Mouse (Mus musculus): ENCODE measurements around the gene Psmd6. TPM values are rescaled to one million over a fixed set of nuclear protein-coding genes. Genes with fewer than 3 reads are reported as not detected.
A peak's percentile ranks its signal among the peaks of the same experiment; 100 is the strongest.

The Psmd6 gene
- 204 and 218 TPM in 2 replicates for polyA plus RNA-seq (2014; fragmentation: Nextera tagmentation; extraction: Ambion mirVana)

- under 1% methylated on average over 68 of the region's 68 CpGs for WGBS (ENCODE audit: insufficient replicate concordance)
- peak; percentile 90 for ATAC-seq (replicated peaks; ENCODE audit: insufficient number of reproducible peaks, low FRiP score, low TSS enrichment)
- H3K4me1 ChIP-seq (ENCODE audit: control insufficient read depth, insufficient read depth, low read length) = no peaks in the 10 kb centered on the region; the same call in 1 of the 2 replicates
- H3K36me3 ChIP-seq (ENCODE audit: control insufficient read depth, insufficient read depth, low read length) = peaks cover 10% of the 10 kb centered on the region
- no peaks in the 10 kb centered on the region for H3K9me3 ChIP-seq (replicated peaks; ENCODE audit: control insufficient read depth, low read length)
- no peaks in the 10 kb centered on the region for H3K27me3 ChIP-seq (ENCODE audit: control insufficient read depth, insufficient read depth, low read length)
- H3K9ac ChIP-seq (ENCODE audit: low read depth, low read length) = peak within 1 kb of the TSS; percentile 95
- peak within 1 kb of the TSS; percentile 97 for H3K4me3 ChIP-seq (ENCODE audit: low read depth, low read length)
- peak within 1 kb of the TSS; percentile 84 for H3K4me2 ChIP-seq
- H3K27ac ChIP-seq (ENCODE audit: low read depth, low read length) = peak within 1 kb of the TSS; percentile 57
Observed at GRCm38 (mm10) chr14:14120230-14121096, at the start of gene Psmd6. Psmd6 (minus strand) TSS chr14:14120984.

GRCm38 (mm10) chr14:14110710-14111109 is 10.1 kb downstream of the Psmd6 start:
- Histone ChIP-seq H3K4me2 (no peak overlapping the region), H3K4me3 (ENCODE audit: low read depth, low read length) (no peak overlapping the region), H3K27ac (ENCODE audit: low read depth, low read length) (no peak overlapping the region), H3K9ac (ENCODE audit: low read depth, low read length) (no peak overlapping the region), H3K9me3 (replicated peaks; ENCODE audit: control insufficient read depth, low read length) (no peaks in the 10 kb centered on the region), H3K4me1 (ENCODE audit: control insufficient read depth, insufficient read depth, low read length) (no peaks in the 10 kb centered on the region), H3K36me3 (ENCODE audit: control insufficient read depth, insufficient read depth, low read length) (peaks cover 2% of the 10 kb centered on the region; the same call in 1 of the 2 replicates), H3K27me3 (ENCODE audit: control insufficient read depth, insufficient read depth, low read length) (no peaks in the 10 kb centered on the region)
- WGBS (ENCODE audit: insufficient replicate concordance) = 91% methylated on average over 4 of the region's 4 CpGs
- no peak for ATAC-seq (replicated peaks; ENCODE audit: insufficient number of reproducible peaks, low FRiP score, low TSS enrichment)

- Histone ChIP-seq H3K36me3 (ENCODE audit: control insufficient read depth, insufficient read depth, low read length) (peaks cover 3% of the 10 kb centered on the region), H3K27me3 (ENCODE audit: control insufficient read depth, insufficient read depth, low read length) (no peaks in the 10 kb centered on the region), H3K4me2 (no peak overlapping the region), H3K4me1 (ENCODE audit: control insufficient read depth, insufficient read depth, low read length) (no peaks in the 10 kb centered on the region), H3K27ac (ENCODE audit: low read depth, low read length) (no peak overlapping the region), H3K9me3 (replicated peaks; ENCODE audit: control insufficient read depth, low read length) (no peaks in the 10 kb centered on the region), H3K9ac (ENCODE audit: low read depth, low read length) (no peak overlapping the region), H3K4me3 (ENCODE audit: low read depth, low read length) (no peak overlapping the region)
- 79% methylated on average over 2 of the region's 2 CpGs for WGBS (ENCODE audit: insufficient replicate concordance)
- ATAC-seq (replicated peaks; ENCODE audit: insufficient number of reproducible peaks, low FRiP score, low TSS enrichment) = no peak
Observed at GRCm38 (mm10) chr14:14104930-14105318, 15.9 kb downstream of the Psmd6 start.

GRCm38 (mm10) chr14:14104213-14104929 is 16.4 kb downstream of the Psmd6 start:
- H3K27ac ChIP-seq (ENCODE audit: low read depth, low read length) = no peak overlapping the region
- no peak overlapping the region for H3K4me3 ChIP-seq (ENCODE audit: low read depth, low read length)
- no peaks in the 10 kb centered on the region for H3K9me3 ChIP-seq (replicated peaks; ENCODE audit: control insufficient read depth, low read length)
- H3K9ac ChIP-seq (ENCODE audit: low read depth, low read length) = no peak overlapping the region
- H3K36me3 ChIP-seq (ENCODE audit: control insufficient read depth, insufficient read depth, low read length) = peaks cover 3% of the 10 kb centered on the region
- 60% methylated on average over 13 of the region's 13 CpGs for WGBS (ENCODE audit: insufficient replicate concordance)
- no peaks in the 10 kb centered on the region for H3K4me1 ChIP-seq (ENCODE audit: control insufficient read depth, insufficient read depth, low read length)
- H3K4me2 ChIP-seq = no peak overlapping the region
- ATAC-seq (replicated peaks; ENCODE audit: insufficient number of reproducible peaks, low FRiP score, low TSS enrichment) = no peak
- no peaks in the 10 kb centered on the region for H3K27me3 ChIP-seq (ENCODE audit: control insufficient read depth, insufficient read depth, low read length)

GRCm38 (mm10) chr14:14101296-14101695 is 19.5 kb downstream of the Psmd6 start:
- Histone ChIP-seq H3K4me1 (ENCODE audit: control insufficient read depth, insufficient read depth, low read length) (no peaks in the 10 kb centered on the region), H3K36me3 (ENCODE audit: control insufficient read depth, insufficient read depth, low read length) (peaks cover 5% of the 10 kb centered on the region), H3K9ac (ENCODE audit: low read depth, low read length) (no peak overlapping the region), H3K4me3 (ENCODE audit: low read depth, low read length) (no peak overlapping the region), H3K27me3 (ENCODE audit: control insufficient read depth, insufficient read depth, low read length) (no peaks in the 10 kb centered on the region), H3K4me2 (no peak overlapping the region), H3K9me3 (replicated peaks; ENCODE audit: control insufficient read depth, low read length) (no peaks in the 10 kb centered on the region), H3K27ac (ENCODE audit: low read depth, low read length) (no peak overlapping the region)
- WGBS (ENCODE audit: insufficient replicate concordance) = 88% methylated on average over 9 of the region's 9 CpGs
- no peak for ATAC-seq (replicated peaks; ENCODE audit: insufficient number of reproducible peaks, low FRiP score, low TSS enrichment)

GRCm38 (mm10) chr14:14100773-14101280 is 20.0 kb downstream of the Psmd6 start:
- WGBS (ENCODE audit: insufficient replicate concordance) = 87% methylated on average over 8 of the region's 8 CpGs

GRCm38 (mm10) chr14:14098330-14098980 is 22.3 kb downstream of the Psmd6 start:
- Histone ChIP-seq H3K4me2 (no peak overlapping the region), H3K4me1 (ENCODE audit: control insufficient read depth, insufficient read depth, low read length) (no peaks in the 10 kb centered on the region), H3K36me3 (ENCODE audit: control insufficient read depth, insufficient read depth, low read length) (peaks cover 13% of the 10 kb centered on the region), H3K27ac (ENCODE audit: low read depth, low read length) (no peak overlapping the region), H3K9me3 (replicated peaks; ENCODE audit: control insufficient read depth, low read length) (no peaks in the 10 kb centered on the region), H3K9ac (ENCODE audit: low read depth, low read length) (no peak overlapping the region), H3K4me3 (ENCODE audit: low read depth, low read length) (no peak overlapping the region), H3K27me3 (ENCODE audit: control insufficient read depth, insufficient read depth, low read length) (no peaks in the 10 kb centered on the region)
- ATAC-seq (replicated peaks; ENCODE audit: insufficient number of reproducible peaks, low FRiP score, low TSS enrichment) = no peak
- WGBS (ENCODE audit: insufficient replicate concordance) = 30% methylated on average over 10 of the region's 10 CpGs

More at GRCm38 (mm10) chr14:14100773-14101280, 20.0 kb downstream of the Psmd6 start:
- H3K4me1 ChIP-seq (ENCODE audit: control insufficient read depth, insufficient read depth, low read length) = no peaks in the 10 kb centered on the region
- H3K9ac ChIP-seq (ENCODE audit: low read depth, low read length) = no peak overlapping the region
- no peaks in the 10 kb centered on the region for H3K27me3 ChIP-seq (ENCODE audit: control insufficient read depth, insufficient read depth, low read length)
- H3K4me3 ChIP-seq (ENCODE audit: low read depth, low read length) = no peak overlapping the region
- H3K36me3 ChIP-seq (ENCODE audit: control insufficient read depth, insufficient read depth, low read length) = peaks cover 10% of the 10 kb centered on the region
- H3K4me2 ChIP-seq = no peak overlapping the region
- no peak overlapping the region for H3K27ac ChIP-seq (ENCODE audit: low read depth, low read length)
- no peak for ATAC-seq (replicated peaks; ENCODE audit: insufficient number of reproducible peaks, low FRiP score, low TSS enrichment)
- H3K9me3 ChIP-seq (replicated peaks; ENCODE audit: control insufficient read depth, low read length) = no peaks in the 10 kb centered on the region

GRCm38 (mm10) chr14:14090571-14090970 is 30.2 kb downstream of the Psmd6 start:
- no peak overlapping the region for H3K27ac ChIP-seq (ENCODE audit: low read depth, low read length)
- H3K9me3 ChIP-seq (replicated peaks; ENCODE audit: control insufficient read depth, low read length) = no peaks in the 10 kb centered on the region
- 0 out of 2 replicates have a peak, but pooled peaks cover 2% of the 10 kb centered on the region for H3K27me3 ChIP-seq (ENCODE audit: control insufficient read depth, insufficient read depth, low read length)
- peaks cover 5% of the 10 kb centered on the region for H3K36me3 ChIP-seq (ENCODE audit: control insufficient read depth, insufficient read depth, low read length)
- no peak overlapping the region for H3K9ac ChIP-seq (ENCODE audit: low read depth, low read length)
- no peak for ATAC-seq (replicated peaks; ENCODE audit: insufficient number of reproducible peaks, low FRiP score, low TSS enrichment)
- peaks cover 8% of the 10 kb centered on the region for H3K4me1 ChIP-seq (ENCODE audit: control insufficient read depth, insufficient read depth, low read length)
- no peak overlapping the region for H3K4me2 ChIP-seq
- no peak overlapping the region for H3K4me3 ChIP-seq (ENCODE audit: low read depth, low read length)
- 84% methylated on average over 6 of the region's 6 CpGs for WGBS (ENCODE audit: insufficient replicate concordance)

All from heart, embryonic 11.5 days (tissue).